Mouse (Mus musculus) left cerebral cortex, adult 9 months (tissue): ENCODE data around the gene Prtn3.

Experiments used
- DNase-seq, 2 experiments: peaks; one replicate each; pipeline ENCODE4 v3.0.0; 2022; ENCODE audit warnings: low spot score in 2 of 2

Prtn3 gene

DNA sequence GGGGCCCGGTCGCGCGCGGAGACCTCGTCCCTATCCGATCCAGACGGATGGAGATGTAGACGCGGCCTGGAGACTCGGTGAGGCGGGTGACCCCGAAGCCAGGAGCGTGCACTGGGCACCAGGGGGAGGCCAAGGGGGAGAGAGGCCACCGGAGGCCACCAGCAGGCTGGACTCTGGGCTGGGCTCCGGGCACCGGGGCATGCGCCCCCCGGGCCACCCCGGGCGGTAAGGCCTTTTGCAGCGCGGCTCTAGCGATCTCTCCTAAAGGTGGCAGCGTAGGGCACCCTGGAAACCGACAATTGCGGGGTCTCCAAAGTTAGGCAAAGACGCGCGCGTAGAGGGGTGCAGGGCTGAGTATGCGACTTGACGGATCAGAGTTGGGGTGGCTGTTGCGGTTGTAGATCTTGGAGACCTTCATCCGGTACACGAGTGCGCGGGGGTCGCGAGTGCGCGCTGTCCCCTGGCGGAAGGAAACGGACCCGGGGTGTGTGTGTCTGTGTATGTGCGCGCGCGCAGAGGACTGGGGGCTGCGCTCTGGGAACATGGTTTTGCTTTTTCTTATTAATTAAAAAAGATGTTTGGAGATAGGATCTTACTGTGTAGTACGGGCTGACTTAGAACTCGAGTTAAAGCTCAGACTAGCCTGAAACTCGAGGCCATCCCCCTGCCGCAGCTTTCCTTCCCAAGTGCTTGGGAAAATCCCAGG, 53.2 kb downstream of the Prtn3 start:
- DNase-seq: no peak

DNA sequence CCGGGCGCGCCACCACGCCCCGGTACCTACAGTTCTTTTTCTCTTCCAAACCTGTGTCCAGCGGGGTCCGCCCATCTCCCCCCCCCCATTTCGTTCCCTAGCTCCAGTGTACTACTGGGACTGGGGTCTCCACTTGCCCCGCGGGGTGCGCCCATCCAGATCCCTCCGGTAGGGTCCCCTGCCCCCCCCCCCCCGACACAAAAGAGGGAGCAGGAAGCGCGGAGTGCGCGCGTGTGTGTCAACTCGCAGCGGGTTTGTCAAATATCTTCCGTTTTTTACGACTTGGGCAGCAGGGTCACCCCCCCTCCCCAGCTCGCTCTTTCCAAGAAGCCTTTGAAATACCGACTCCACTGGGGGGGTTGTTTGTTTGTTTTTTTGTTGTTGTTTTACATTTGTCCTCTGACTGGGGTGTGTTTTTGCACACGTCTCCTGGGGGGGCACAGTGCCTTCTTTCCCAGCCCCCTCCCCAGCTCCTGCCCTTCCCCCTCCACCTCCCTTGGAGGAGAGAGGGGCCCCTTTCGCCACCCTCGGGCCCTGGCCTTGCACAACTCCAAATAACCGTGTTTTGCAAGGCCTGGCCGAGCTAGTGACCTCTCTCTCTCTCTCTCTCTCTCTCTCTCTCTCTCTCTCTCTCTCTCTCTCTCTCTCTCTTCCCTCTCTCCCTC, 53.9 kb downstream of the Prtn3 start:
- DNase-seq: no peak

DNA sequence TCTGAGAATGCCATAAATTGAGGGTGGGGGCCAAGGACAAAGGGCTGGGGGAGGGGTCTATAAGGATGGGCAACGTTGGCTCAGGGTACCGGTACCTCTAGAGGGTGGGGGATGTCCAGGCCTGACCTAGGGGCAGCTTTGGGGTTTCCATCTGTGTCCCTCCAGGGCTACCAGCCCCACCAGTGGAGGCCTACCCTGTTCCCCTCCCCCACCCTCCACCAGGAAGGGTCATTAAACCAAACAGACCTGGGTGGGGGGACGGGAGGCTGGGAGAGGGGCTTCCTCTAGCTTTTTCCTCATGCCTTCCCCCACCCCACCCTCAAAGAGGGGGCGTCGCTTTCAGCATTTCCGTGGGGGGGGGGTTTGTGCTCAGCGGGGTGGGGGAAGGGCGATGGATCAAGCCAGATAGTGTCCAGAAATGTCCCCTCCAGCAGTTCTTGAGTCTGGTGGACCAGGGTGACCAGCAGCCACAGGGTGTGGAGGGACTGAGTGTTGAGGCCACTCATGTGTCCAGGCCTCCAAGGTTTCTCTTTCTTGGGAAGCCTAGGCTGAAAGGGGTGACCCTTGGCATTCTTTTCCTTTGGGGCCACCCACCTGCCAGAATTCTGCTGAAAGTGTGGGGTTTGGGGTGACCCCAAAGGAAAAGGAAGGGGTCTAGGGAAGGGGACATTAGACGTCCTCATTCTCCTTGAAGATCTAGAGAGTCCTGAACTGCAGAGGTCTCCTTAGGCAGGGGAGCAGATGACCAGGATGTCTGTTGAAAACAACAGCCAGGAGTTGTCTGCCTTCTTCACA, 54.8 kb downstream of the Prtn3 start:
- no peak for DNase-seq

DNA sequence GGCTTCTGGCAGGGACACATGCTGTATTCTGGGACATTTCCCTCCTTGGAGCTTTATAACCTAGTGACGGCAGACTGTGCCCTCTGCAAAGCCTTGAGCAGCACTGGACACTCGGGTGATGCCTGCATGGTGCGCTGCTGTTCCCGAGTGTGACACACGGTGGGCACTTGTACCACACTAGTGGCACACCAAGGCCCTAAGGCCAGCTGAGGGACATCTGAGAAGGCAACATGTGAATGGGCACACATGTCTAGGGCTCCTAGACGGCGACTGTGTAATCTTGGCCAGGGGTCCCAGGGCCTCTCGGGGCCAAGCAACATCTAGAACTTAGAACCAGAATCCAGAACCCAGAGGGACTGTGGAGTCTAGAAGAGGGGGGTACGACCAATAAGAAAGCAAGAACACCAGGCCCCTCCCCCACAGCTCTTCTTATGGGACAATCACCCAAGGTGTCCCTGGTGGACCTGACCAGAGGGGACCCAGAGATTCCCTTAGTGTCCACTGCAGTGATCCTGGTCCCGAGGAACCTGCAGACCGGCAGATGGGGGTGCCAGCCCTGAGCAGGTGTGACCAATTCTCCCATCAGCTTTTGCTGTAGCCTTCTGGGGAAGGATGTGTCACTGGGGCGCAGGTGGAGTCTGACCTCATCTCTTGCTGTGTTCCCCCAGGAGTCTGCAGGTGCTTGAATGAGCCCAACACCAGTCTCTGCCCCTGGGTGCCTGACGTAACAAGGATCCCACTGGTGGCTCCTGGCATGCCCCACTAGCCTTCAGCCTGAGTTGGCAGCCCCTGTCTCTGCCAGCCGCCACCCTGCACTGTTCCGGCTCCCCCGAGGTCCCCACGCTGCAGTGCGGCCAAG, 55.9 kb downstream of the Prtn3 start:
- no peak for DNase-seq

DNA sequence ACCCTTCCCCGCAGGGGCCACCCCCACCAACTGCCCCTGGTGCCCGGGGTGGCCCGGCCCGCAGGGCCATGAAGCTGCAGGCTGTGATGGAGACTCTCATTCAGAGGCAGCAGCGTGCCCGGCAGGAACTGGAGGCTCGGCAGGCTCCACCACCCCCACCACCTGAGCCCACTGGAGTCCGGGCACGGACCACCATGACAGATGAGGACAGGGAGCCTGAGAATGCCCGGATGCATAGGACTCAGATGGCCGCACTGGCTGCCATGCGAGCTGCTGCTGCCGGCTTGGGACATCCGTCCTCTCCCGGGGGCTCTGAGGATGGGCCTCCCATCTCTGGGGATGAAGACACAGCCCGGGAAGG, 56.5 kb downstream of the Prtn3 start:
- no peak for DNase-seq

DNA sequence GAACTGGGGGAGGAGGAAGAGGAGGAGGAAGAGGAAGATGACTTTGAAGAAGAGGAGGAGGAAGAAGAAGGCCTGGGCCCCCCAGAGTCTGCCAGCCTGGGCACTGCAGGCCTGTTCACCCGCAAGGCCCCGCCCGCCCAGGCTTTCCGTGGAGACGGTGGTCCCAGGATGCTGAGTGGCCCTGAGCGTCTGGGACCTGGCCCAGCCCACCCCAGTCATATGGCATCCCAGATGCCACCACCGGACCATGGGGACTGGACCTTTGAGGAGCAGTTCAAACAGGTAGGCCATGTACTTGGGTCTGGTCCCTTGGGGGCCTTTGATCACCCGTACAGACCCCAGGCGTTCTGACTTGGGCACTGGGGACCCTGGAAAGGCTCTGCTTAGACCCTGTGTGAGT, 57.5 kb downstream of the Prtn3 start:
- no peak for DNase-seq

DNA sequence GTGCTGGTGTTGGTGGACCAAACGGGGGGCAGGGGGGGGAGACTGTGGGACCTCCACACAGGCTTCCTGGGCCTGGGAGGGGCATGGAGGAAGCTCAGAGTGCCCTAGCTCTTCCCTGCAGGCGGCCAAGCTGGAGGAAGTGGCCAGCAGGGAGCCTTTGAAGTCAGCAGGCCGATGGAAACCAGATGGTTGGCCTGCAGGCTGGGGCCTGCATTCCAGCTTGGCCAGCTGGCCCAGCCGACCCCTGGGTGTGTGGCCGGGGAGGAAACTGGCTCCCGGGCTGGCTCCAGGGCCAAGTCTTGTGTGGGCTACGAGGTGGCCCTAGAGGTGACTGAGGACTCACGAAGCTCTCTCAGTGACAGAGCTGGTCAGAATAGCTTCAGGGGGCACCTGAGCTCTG, 58.5 kb downstream of the Prtn3 start:
- DNase-seq: no peak
